Mouse (Mus musculus) right cerebral cortex, postnatal 4 days (tissue): ENCODE data around the gene Nup210.

ENCODE experiments used
- DNase-seq: peaks from one replicate; pipeline ENCODE4 v3.0.0-alpha.2; 2022

Nup210 gene

GRCm38 (mm10) chr6:91014198-91014958 lies 102.3 kb downstream of the Nup210 start:
- DNase-seq: no peak

- DNase-seq: no peak
These were observed 104.2 kb downstream of the Nup210 start for GRCm38 (mm10) chr6:91012458-91012857.

DNA sequence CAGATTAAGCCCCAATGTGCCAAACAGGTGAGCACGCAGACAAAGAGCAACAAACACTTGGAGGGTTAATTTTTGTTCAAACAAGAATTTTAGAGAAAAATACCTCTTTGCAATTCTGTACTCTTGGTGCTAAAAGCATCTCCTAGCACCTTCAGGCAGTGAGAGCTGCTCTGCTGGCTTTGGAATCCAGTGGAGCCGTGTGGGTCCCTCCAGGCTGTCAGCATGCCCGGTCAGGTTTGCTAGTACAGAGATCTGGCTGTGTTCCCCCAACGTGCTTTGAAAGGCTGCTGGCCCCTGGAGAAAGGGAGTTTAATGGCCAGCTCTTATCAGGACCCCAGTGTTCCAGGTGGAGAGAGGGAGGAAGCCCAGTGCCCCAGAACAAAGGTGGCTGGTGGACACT lies 105.1 kb downstream of the Nup210 start:
- no peak for DNase-seq

DNA sequence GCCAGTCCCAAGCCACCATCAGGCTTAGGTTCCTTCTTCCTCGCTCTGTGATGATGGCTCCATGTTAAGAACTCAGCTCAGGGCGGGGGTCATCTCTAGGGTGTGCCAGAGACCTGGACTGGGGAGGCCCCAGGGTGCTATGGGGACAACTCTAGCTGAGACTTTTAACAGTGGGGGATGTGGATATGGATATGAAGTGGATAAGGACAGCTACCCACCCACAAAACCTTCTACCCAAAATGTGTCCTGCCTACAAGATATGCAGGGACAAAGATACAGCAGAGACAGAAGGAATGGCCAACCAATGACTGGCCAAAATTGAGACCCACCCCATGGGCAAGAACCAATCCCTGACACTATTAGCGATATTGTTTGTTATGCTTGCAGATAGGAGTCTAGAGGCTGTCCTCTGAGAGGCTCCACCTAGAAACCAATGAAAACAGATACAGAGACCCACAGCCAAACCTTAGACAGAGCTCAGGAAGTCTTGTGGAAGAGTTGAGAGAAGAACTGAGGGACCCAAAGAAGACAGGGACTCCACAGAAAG lies 108.3 kb downstream of the Nup210 start:
- DNase-seq: no peak

GRCm38 (mm10) chr6:91007207-91007606 lies 109.4 kb downstream of the Nup210 start:
- no peak for DNase-seq

GRCm38 (mm10) chr6:91004157-91004556 lies 112.5 kb downstream of the Nup210 start:
- DNase-seq: no peak

GRCm38 (mm10) chr6:91003310-91003995 lies 113.2 kb downstream of the Nup210 start:
- no peak for DNase-seq

DNA sequence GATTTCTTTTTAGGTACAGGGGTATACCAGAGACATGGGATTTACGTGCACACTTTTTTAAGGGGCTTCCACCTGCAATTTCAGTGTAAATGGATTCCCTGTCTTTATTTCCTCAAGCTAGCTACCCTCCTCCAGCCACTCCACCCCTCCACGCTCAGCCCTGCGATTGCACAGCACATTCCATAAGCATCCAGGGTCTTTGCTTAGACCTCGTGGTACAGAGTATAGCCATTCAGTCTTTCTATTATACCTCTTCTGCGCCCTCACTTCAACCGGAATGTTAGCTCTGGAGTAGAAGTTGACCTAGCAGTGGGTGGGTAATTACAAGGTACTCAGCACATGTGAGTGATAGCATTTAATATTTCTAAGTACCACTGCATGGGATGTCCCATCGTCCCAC lies 115.1 kb downstream of the Nup210 start:
- no peak for DNase-seq

- peak; percentile 44 for DNase-seq
These were observed 115.7 kb downstream of the Nup210 start for GRCm38 (mm10) chr6:91000819-91001525.

DNA sequence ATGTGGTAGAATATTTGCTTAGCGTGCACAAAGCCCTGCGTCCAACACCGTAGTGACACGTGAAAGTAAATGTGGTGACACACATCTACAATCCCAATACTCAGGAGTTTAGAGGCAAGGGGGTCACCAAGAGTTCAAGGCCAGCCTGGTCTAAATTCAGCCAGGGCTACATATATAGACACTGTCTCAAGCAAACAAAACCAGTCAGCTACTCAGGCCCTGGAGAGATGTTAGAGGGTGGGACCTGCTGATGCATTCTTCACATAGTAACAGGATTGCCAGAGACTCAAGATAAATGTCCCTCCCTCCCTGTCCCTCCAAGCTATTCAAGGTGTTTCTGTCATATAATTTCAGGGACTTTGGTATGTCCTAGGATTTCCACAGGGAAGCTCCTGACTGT lies 117.5 kb downstream of the Nup210 start:
- no peak for DNase-seq

- DNase-seq: no peak
These were observed 119.6 kb downstream of the Nup210 start for GRCm38 (mm10) chr6:90997025-90997424.

- DNase-seq: no peak
These were observed 120.4 kb downstream of the Nup210 start for GRCm38 (mm10) chr6:90996181-90996580.

DNA sequence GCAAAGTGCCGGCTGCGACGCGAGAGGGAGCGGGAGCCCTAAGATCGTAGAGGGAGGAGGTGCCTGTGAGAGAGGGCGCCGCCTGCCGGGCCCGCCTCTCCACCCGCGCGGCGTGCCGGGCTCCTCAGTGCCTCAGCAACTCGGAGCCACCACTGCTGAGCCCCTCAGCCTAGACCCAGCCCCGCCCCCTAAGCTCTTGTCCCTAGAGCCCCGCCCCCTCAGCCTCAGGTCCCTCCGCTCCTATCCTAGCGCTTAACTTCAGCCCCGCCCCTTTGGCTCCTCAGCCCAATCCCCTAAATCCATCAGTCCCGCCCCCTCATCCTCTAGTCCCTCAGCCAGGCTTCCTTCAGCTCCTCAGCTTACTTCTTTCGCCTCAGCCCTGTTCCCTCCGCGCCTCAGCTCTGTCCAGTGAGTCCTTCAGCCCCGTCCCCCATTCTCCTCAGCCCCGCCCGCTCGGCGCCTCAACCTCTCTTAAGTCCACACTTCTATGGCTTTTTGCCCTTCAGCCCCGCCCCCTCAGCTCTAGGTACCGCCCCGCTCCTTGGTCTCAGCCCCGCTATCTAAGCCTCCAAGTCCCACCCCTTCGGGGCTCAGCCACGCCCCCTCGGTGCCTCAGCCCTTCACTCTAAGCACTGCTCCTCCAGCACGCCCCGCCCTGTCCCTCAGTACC lies 127.8 kb downstream of the Nup210 start, which contains the start of gene Iqsec1:
Iqsec1 (minus strand) TSS at position 38 of the 670 bp plus-strand sequence.
- DNase-seq: peak; percentile 88

- DNase-seq: no peak
These were observed 128.4 kb downstream of the Nup210 start for GRCm38 (mm10) chr6:90988299-90988625.

DNA sequence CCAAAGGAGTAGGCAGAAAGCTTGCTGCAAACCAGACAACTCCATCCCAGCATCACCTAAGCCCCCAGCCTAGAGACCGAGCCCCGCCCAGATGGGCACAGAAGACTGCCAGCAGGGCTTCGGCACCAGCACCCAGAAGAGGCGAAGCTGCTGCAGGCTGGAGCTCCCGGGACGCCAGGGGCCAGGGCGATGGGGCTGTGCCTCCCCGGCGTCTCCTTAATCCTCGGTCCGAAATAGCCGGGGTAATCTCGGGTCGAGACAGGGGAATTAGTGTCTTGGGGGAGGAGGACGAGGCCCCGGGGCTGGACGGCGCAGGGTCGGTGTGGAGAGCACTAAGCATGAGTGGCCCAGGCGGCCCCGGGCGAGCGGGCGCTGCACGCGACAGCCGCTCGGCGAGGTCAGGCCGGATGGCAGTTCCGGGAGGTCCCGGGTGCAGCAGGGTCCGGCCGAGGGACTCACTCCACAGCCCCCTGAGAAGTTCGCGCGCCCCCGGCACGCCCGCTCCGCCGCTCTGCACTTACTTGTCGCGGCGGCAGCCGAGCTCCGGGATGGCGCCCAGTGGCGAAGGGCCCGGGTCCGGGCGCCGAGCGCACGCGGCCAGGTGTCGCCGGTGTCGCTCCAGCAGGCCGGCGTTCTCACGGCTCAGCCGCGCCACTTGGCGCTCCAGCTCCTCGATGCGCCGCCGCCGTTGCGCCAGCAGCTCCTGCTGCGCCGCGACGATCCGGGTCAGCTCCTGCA lies 128.9 kb downstream of the Nup210 start:
- peak; percentile 26 for DNase-seq

GRCm38 (mm10) chr6:90984101-90984500 lies 132.5 kb downstream of the Nup210 start:
- DNase-seq: no peak

DNA sequence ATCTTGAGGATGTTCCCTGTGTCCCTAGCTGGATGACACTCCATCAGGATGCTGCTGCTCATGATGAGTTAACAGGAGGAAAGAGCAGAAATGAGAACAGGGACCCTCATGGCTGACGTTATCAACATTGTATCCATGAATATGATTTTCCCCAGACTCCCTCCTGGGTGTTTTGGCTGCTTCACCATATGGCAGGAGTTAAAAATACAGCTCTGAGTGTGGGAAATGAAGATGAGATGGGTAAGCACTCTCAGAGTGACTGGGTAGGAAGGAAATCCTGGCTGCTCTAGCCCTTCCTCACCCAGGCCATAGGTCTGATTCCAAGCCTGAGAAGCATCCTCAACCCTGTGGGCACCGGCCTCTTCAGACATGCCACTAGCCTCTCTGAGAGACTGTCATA lies 142.3 kb downstream of the Nup210 start:
- no peak for DNase-seq

- no peak for DNase-seq
These were observed 147.2 kb downstream of the Nup210 start for GRCm38 (mm10) chr6:90969341-90969871.
